Mouse (Mus musculus): ENCODE data around the gene Tmem209.

The Tmem209 gene

DNA sequence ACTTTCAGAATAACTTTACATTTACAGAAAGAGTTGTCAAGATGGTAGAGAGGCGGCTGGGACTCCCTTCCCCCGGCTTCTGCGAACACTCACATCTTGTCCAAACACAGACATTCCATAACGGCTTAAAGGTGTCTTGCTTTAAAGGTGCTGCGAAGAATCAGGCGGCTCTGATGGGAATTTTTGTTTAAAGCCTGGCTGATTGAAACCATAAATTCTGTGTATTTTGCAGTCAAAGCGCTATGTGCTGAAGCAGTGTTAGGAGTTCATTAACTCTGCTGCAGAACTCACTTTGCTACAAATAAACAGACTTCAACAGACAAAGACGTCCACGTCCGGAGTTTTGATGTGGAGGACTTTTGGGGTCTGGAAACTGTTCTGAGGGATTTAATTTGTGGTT, 28.7 kb upstream of the Tmem209 start:
- no peak for DNase-seq (ENCODE audit: low read depth, low spot score)

DNA sequence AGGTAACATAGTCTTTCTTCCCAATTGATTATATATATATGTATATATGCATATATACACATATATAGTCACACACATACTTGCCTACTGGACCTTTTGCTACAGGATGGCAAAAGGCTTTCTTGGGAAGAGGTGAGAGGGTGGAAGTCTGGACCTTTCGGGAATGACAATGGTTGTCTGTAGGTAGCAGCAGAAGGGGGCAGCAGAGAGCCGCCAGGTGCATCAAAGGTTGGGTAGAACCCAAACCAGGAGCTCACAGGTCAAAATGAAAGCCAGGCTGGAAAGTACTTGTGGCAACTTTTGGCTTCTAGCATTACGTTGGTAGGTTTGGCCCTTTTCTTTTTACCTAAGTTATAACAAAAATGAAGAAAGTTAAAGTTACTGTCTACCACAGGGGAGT, 25.8 kb upstream of the Tmem209 start:
- DNase-seq (ENCODE audit: low read depth, low spot score), result no peak

DNA sequence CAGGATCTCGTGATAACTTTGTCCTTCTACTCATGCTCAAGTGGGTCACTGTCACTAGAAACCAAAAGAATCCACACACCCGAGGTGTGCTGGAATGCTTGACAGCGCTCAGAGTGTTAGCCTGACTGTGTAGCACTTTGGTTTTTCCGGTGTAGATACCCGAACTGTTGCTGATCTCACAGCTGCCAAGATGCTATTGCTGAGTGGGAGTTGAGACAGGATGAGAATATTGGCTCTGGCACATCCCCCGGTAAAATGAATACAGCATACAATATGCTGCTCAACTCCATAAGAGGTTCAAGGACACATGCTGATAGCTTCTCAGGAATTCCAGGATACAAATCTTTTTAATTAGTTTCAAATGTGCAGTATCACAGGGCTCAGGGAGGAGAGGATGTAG, 19.2 kb upstream of the Tmem209 start:
- no peak for DNase-seq (ENCODE audit: low read depth, low spot score)

DNA sequence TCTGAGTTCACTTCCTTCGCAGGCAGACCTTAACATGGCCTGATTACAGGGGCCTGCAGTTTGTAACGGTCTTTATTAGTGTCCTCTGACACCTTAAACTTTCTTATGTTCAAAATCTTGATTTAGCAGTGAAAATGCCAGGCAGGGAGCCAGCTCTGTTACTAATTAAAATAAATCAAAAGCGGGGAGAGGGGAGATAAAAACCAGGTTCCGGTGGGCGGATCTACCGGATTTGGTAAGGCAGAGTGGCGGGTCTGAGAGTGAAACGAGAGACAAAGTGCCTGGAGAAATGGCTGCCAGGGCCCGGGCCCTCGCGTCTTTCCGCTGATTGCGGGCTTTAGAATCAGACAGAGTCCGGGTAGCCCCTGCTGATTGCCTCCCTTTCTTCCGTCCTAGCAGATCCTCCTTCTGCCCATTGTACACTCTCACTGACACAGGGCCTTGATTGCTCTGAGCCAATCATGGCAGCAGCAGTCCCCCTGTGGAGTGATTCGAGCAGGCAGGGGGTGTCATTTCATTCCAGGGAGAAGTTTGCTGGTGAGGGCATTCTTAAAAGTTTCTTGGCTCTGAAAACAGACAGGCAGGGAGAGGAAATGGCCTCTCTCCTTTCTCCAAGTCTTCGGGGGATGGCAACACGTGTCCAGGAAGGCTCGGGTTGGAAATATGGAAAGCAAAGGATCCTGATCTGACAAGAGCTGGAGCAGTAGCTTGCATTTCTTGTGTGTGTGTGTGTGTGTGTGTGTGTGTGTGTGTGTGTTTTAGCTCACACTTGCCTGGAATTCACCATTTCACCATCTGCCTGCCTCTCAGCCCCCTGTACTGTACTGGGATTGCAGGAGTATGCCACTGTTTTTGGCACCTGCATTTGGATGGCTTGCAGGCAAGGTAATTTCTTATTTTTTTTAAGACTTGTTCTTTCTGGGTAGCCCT, 17.3 kb upstream of the Tmem209 start:
- no peak for DNase-seq (ENCODE audit: low read depth, low spot score)

DNA sequence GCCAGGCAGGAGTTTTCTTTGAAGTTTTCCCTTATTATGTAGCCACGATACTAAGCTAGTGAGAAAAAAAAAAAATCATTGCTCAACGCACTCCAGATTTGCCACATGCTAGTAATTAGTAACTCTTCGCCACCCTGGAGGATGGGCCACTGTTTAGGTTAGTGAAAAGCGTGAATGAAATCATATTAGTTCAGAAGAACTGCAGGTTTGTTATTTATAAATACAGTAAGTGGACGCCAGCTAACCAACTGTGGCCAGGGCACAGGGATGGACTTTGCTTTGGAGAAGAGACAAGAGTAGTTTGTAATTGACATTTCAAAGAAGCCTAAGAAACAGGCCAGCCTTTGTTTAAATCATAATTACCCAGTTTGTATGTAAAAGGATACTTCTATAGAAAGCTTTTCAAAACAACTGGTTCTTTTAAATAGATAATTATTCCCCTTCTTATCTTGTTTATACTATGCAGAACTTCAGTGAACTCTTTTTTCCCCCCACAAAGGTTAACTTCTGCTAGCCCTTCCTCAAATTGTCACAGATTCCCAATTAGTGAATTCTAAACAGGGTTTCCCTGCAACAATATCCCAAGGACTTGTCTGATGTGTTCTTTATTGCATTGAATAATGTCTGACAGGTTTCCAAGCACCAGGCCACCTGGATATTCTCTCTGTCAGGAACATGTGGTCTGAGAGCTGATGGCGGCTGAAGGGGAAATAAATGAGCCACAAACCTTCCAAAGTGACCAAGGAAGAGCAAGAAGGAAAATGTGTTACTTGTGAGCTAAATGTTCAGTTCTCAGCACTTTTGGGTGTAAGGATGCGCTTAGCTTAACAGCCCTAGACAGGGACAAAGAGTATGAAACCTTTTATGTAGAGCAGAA, 16.1 kb upstream of the Tmem209 start:
- no peak for DNase-seq (ENCODE audit: low read depth, low spot score)

DNA sequence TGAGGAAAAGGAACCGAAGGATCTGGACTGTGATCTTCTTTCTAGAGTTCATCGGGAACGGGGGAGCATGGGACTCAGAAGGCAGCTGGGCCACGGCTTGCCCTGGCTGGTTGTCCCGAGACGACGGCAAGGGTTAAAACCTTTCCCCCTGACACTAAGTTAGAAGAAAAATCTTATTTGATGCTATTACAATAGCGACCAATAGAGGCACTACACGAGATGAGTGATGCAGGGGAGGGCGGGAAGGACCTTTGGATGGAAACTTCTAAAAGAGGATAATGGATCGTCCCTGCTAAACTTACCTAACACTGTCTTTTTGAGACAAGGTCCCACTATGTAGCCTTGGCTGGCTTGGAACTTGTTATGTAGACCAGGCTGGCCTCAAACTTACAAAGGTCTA, 10.8 kb upstream of the Tmem209 start:
- DNase-seq (ENCODE audit: low read depth, low spot score), result no peak

DNA sequence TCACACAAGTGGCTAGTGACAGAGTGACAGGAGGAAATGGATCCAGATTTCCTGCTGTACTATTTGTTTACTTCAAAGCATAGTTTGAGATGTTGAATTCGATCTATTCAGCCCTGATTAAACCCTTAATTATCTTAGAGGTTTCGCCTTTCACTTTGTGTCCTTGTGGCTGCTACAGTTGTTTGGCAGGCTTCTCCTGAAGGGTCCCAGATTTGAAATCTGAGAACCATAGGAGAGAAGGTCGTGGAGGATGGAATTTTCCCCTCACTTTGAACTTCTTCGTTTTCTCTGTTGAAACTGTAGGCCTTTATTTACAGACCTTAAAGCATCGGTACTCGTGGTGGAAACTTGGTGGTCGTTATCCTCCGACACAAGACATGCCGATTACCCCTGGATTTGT, 4.7 kb upstream of the Tmem209 start:
- DNase-seq (ENCODE audit: low read depth, low spot score), result no peak

DNA sequence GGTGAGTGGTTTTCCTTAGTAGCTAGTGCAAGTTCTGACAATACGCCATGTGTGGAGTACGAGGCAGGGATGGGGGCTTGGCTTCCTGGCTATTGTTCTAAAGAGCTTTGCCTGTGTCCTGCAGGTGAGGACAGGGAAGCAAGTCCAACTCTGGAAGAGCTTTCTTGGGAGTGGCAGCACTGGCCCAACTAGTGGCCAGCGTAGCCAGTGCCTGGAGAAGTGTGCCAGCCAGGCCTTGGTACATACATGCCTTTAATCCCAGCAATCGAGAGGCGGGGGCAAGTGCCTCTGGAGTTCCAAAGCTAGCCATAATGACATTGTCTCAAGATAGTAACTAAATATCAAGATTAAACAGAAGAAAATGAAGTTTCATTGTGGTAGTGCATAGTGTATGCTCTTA, 708 bp upstream of the Tmem209 start:
- no peak for DNase-seq (ENCODE audit: low read depth, low spot score)

DNA sequence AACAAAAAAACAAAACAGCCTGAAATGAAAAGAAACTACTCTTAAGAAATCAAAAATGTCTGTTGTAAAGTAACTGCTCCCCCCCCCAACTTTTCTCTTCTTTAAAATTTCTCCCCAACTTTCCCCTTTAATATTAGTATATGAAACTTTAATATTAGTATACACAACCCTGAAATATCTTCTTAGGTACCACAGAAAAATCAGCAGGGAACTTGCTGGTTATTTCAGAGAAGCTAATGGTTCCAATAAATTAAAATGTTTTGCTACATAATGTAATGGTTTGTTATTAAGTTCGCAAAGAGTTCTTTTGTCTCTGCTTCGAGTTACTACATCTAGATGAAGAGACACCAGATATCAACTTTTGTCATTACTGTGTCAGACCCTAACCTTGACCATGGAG, 759 bp downstream of the Tmem209 start:
- DNase-seq (ENCODE audit: low read depth, low spot score), result no peak

DNA sequence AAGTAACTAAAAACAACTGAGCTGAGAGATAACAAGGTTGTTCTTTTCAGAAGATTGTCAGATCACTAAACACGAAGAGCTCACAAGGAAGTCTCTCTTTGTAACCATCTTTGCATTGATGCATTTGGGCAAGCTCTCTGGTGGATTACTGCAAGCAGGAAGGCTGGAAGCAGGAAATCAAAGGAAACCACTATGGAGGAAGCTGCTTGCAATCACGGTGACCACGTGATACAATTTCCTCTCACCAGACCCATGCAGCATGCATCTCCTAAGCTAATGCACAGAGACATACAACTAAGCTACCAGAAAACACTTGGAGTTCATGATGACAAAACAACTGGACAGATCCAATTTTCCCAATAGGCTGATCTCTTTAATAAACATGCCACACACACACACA, 10.5 kb downstream of the Tmem209 start:
- DNase-seq (ENCODE audit: low read depth, low spot score), result no peak

DNA sequence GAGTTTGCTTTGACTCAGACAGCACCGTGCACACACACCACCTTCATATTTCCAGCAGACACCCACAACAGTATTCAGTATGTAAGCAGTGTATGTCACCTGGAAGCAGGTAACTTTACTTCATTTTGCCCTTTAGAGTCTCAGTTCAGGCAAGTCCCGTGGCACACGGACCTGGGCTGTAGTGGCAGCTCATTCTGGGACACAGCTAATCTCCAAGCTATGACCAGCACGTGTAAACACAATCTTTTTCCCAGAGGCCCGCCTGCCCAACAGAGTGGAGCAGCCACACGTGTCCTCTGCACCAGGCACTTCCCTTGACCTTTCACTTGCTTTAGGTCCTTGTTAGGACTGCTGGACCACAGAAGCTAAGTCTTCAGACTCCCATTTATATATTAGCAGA, 23.1 kb downstream of the Tmem209 start:
- DNase-seq (ENCODE audit: low read depth, low spot score), result no peak

DNA sequence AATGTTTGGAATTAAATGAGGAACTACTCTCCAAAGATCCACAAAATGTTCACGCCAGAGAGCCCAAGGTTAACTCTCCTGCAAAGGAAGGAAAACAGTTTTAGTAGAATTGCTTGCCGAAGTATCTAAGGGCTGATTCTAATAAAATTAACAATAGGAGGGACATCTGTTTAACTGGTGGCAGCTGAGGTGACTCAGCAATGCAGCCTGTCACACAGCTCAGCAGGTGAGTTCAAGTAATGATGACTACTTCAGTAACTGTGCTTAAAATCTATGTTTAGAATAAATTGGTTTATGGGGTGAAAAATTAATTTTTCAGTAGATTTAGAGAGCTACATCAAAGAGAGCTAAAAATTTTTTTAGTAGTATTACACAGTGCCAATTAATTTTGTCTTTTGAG, 26.7 kb downstream of the Tmem209 start:
- DNase-seq (ENCODE audit: low read depth, low spot score), result no peak

DNA sequence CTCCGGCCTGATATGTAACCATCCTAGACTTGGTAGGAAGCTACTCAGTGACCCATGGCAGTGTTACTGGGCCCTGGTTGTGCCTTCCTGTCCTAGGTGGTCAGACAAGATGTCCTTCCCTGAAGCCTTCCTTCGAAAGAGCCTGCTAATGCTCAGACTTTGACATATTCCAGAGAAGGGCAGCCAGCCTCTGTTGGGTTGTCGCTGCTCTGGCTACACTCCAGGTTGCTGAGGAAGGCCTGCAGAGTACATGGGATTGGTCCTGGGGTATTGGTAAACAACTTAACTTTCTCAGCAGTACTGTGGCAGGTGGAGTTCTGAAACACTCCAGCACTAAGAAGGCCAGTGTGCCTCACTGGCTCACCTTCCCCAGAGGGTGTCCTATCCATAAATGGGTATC, 30.2 kb downstream of the Tmem209 start:
- DNase-seq (ENCODE audit: low read depth, low spot score), result no peak

DNA sequence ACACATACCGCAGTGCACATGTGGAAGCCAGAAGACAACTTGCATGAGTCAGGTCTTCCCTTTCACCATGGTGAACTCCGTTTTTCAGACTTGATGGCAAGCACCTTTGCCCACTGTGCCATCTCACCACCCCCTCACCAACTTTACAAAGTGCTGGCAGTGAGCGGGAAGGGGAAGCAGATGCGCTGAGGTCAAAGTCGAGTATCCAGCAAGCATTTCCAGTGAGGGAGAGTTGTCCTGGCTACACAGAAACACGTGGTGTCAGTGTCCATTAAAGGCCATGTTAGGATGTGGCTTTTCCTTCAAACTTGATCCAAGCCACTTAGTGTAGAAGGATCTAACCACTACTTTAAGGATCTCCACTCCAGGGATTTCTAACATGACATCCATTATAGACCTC, 31.8 kb downstream of the Tmem209 start:
- DNase-seq (ENCODE audit: low read depth, low spot score), result no peak

DNA sequence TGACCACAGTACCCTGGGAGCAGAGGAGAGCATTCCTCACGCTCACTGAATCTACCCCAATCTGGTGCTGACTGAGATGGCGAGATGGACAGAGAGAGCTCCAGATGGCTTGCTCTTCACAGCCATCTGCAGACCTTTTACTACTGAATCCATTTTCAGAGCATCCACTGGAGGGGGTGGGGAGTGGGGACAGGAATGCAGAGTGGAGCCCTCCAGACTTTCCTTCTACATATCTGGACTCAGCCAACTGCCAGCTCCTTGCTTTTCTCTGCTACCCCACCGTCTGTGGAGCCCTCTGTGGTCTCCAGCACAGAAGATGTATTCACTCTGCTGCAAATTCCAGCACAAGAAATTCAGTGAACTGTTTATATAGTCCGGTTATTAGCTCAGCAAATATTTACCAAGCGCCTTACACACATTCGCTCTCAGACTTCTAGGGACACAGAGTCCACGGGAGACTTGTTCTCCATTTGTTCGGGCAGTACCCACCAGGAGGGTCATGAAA, 32.3 kb downstream of the Tmem209 start:
- DNase-seq (ENCODE audit: low read depth, low spot score), result no peak

DNA sequence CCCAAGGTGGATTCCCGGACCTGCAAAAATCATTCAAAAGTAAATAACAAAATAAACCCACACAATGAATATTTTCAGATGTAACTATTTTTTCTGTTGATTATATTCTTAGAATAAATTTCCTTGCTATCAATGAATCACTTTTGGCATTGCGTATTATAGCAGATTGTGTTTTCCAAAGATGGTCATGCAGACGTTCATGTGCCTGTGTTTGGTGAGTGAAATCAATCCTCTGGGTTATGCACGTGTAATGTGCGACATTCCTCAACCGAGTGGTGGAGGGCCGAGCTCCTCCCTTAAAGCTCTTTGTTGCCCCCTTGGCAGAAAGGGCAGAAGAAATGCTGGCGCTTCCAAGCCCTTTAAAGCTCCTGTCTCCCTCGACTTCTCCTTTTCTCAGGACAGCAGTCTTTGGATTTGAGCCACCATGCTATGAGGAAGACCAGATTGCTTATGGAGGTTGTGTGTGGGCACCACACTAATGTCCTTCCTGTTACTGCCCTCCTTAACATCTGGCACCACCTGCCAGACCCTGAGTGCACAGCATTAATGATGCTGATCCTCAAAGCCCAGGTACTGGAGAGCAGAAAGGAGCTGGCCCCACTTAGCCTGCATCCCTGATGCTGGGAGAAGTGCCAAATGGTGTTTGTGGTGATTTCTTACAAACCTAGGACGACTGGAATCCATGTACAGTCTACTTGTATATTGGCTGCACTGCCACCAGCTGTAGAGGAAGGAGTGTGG, 33.4 kb downstream of the Tmem209 start:
- no peak for DNase-seq (ENCODE audit: low read depth, low spot score)

DNA sequence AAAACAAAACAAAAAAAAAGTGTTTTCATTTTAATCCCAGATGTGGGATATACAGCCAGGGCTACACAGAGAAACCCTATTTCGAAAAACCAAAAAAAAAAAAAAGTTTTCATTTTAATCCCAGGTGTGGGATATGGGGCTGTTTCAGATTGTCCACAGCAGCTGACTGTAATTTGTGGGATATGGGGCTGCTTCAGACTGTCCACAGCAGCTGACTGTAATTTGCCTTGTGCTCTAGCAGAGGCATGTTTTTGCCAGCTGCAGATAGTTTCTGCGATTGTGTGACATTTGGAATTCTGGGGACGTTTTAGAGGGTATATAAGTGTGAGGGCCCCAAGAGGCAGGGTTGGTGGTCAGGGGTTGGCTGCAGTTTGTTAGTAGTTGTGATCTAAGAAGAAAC, 37.9 kb downstream of the Tmem209 start:
- no peak for DNase-seq (ENCODE audit: low read depth, low spot score)

DNA sequence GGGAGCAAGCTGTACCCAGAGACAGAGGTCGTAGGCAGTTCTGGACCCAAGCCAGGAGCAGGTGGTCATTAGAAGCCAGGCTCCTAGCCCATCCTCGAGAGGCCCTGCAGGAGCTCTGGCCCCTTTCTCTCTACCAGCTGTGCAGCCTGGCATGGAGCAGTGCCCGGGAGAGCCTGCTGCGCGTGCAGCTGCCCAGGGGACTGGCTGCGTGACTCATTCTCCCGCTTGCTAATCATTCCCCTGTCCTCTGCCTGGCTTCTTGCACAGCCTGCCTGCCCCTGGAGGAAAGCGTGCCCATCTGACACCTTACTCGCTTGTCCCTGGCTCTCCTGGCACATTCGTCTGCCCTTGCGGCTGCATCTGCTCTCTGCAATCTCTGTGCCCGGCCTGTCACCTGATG, 40.2 kb downstream of the Tmem209 start:
- no peak for DNase-seq (ENCODE audit: low read depth, low spot score)

DNA sequence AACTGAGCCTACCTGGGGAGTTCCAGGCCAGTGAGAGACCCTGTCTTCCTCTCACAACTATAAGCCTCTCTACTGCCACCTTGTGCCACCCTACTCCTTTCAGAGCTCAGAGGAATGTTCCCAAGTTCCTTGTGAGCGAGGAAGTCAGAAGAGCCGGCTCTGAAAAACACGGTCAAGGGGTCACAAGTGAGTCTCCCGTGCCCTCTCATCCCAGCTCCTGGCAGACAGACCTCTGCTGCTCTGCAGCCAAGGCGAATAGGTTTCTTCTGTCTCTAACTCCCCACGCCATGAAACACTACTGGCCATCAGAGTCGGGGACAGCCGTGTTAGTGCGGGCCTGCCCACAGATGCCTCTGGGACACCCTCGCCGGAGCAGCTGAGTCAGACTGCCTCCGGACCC, 40.9 kb downstream of the Tmem209 start:
- DNase-seq (ENCODE audit: low read depth, low spot score), result no peak

DNA sequence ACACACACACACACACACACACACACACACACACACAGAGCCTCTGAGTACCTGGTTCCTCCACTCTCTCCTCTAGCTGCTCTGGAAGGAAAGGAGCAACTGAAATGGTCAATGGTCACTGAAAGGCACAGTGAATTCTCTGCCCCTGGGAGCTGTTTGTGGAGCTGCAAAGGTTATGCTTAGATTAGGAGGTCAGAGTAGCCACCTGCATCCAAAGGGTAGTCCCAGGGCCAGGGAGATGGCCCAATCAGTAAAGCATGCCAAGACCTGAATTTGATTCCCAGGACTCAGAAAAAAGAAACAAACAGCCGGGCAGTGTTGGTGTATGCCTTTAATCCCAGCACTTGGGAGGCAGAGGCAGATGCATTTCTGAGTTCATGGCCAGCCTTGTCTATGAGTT, 41.5 kb downstream of the Tmem209 start:
- no peak for DNase-seq (ENCODE audit: low read depth, low spot score)

DNA sequence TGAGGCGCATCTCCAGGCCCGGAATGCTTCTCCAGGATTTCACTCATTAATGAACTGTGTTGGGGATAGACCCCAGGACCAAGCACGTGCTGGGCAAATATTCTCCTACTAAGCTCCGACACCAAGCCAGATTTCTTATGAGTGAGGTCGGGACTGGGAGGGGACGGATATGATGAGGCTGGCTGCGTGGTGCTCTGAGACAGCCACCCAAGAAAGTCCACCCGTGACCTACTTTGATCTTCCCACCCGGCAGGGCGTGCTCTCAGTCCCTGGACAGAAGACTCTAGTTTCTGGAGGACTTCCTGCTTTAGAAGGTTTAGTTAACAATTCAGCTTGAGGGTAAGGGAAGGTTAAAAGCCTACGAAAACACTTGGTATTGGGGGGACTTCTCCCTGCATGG, 44.0 kb downstream of the Tmem209 start:
- DNase-seq (ENCODE audit: low read depth, low spot score), result no peak

DNA sequence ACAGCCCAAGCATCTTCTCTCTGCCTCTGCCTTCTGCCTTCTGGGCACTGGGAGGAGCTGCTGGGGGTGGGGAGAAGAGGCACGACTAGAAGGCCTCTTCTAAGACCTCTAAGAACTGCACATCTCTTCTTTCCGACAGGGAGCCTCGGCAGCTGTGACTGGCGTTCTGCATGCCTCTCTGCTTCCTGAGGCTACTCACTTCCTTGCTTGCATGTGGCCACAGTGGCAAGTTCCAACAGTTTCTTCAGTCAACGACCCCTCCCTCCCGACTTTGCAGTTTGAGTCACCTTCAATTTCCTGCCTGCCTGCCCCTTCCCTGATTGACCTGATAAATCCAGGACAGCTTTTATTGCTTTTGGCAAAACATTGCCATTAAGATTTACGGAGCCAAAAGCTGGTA, 46.8 kb downstream of the Tmem209 start:
- DNase-seq (ENCODE audit: low read depth, low spot score), result no peak
